Mouse (Mus musculus) lung, postnatal 0 days (tissue): Measurements from ENCODE around the gene Dph5.

Experiments
- CTCF ChIP-seq: IDR thresholded peaks from 2 replicates; pipeline ENCODE4 v1.5.1; 2016; ENCODE audit warnings: antibody characterized with exemption, mild to moderate bottlenecking
- EP300 ChIP-seq: IDR thresholded peaks from 2 replicates; pipeline ENCODE4 v1.6.1; 2016; ENCODE audit warnings: antibody characterized with exemption, mild to moderate bottlenecking, control low read depth

GRCm38 (mm10) chr3:115968745-115969530 is 81.3 kb downstream of the Dph5 start:
- TF ChIP-seq CTCF = no peak
- TF ChIP-seq EP300 = no peak
